Mouse (Mus musculus): ENCODE measurements around the gene Catsper2.

The Catsper2 gene

GRCm38 (mm10) chr2:121413387-121414042 is at the start of gene Catsper2, which contains the start of gene Pdia3:
Gene Catsper2 (minus strand): TSS chr2:121413792.
Gene Pdia3 (plus strand): TSS chr2:121413775.
- peak; percentile 95 for DNase-seq

- no peak for DNase-seq
Observed at GRCm38 (mm10) chr2:121460071-121460470, 46.5 kb upstream of the Catsper2 start.

DNA sequence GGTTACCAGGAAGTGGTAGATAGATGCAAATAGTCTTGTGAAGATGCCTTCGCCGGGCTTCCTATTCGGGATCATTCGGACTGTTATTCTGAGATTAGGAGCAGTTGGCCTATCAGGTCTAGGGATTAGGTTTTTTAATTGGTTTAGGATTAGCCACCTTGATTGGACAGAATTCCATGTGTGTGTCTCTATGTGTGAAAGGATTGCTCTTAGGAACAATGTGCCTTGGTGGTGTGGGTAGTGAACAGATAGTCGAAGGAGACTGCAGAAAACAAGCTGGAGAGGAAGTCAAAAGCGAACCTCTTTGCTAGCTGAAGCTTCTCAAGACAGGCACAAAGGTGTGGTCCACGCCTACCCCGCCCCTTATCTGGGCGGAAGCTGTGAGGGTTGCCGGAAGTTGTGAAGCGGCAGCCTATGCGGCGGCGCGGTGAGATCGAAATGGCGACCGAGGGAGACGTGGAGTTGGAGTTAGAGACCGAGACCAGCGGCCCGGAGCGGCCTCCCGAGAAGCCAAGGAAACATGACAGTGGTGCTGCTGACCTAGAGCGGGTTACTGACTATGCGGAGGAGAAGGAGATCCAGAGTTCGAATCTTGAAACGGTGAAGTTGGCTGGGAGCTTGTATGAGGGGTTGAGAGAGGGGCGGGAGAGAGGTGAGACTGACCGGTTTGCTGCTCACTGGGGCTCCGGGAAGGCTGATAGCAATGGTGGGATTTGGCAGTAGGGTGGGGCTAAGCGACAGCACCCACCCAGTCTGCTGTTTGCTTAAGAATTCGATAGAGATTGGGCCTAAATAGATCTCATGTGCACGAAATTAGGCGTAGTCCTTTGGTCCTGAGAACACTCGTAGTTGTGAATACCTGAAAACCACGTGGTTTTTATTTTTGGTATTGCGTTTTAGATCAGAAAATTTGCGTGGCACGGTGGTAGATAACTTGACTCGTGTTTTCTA is 43.4 kb upstream of the Catsper2 start, which contains the start of gene Serinc4:
TSS of gene Serinc4 (minus strand) at position 90 of the 951 bp plus-strand sequence.
- DNase-seq: peak; percentile 80 to 86

- no peak for DNase-seq
Observed at GRCm38 (mm10) chr2:121455534-121455933, 41.9 kb upstream of the Catsper2 start.

GRCm38 (mm10) chr2:121453917-121454316 is 40.3 kb upstream of the Catsper2 start:
- DNase-seq: no peak

GRCm38 (mm10) chr2:121452990-121453389 is 39.4 kb upstream of the Catsper2 start, which contains the start of gene Hypk:
Gene Hypk (plus strand): TSS chr2:121453290.
- no peak for DNase-seq

GRCm38 (mm10) chr2:121452361-121452760 is 38.8 kb upstream of the Catsper2 start:
- DNase-seq: no peak

GRCm38 (mm10) chr2:121450093-121450492 is 36.5 kb upstream of the Catsper2 start:
- DNase-seq: no peak

- DNase-seq: no peak
Observed at GRCm38 (mm10) chr2:121449545-121450011, 36.0 kb upstream of the Catsper2 start.

GRCm38 (mm10) chr2:121448739-121449535 is 35.3 kb upstream of the Catsper2 start, which contains the start of gene Serf2:
Gene Serf2 (plus strand): TSS chr2:121449195.
- DNase-seq: peak; percentile 99

- no peak for DNase-seq
Observed at GRCm38 (mm10) chr2:121448136-121448535, 34.5 kb upstream of the Catsper2 start.

DNA sequence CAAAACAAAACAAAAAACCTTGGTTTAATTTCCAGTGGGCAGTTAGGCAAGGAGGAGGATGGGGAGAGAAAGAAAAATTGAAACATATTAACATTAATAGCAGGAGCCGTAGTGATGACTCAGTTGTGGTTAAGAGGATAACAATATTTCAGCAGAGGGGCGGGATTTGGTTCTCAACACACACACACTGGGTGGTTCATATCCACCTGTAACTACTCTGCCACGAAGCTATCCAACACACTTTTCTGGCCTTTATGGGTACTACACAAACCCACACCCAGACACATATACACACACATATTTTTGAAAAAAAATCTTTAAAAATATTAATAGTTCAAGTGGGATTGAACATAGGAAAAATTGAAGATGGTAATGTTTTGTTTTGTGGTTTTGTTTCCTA is 33.4 kb upstream of the Catsper2 start:
- DNase-seq: no peak

DNA sequence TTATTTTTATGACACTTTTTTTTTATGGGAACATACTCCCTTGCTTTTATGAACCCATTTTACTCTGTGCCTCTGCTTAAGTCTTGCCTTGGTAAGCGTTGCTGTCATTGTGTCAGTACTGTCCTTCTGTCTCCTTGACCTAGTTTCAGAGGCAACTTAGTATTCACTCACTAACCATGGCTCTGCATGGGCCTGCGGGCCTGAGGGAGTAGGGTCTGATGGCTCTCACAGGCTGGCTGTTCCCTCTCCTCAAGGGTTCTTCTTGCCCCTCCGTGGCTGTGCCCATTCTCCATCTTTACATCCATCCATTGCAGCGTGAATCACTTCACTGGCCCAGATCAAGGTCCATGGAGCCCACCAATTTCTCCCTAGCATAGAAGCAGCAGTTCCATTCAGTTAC is 32.9 kb upstream of the Catsper2 start:
- DNase-seq: no peak

DNA sequence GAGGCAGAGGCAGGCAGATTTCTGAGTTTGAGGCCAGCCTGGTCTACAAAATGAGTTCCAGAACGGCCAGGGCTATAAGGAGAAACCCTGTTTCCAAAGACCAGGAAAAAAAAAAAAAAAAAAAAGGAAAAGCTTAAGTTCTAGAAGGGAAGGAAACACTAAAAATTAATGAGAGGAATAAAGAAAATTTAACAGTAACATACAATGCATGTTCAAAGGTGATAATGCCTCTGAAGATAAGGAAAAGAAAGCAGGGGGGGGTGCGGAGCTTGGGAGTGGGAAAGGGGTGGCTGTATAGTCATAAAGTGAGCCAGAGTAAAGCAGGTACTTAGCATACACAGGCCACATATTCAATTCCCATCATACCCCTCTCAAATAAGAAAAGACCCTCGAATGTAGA is 31.5 kb upstream of the Catsper2 start:
- no peak for DNase-seq

GRCm38 (mm10) chr2:121444178-121444577 is 30.6 kb upstream of the Catsper2 start, which contains the start of gene Ell3:
Gene Ell3 (minus strand): TSS chr2:121444278.
- DNase-seq: no peak

DNA sequence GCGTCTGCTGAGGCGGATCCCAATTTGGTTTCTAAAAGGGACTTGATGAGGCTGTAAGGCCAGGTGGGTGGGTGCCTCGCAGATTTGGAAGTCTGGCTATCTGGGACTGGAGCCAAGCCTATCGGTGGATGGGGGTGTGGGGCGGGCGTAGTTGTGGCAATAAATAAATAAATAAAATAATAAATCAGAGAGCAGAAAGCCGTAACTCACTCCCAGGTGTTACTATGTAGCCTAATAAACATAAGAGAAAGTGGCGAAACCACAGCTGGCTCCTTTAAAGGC is 29.4 kb upstream of the Catsper2 start:
- no peak for DNase-seq

GRCm38 (mm10) chr2:121442259-121443067 is 28.9 kb upstream of the Catsper2 start:
- peak; percentile 29 to 35 for DNase-seq

DNA sequence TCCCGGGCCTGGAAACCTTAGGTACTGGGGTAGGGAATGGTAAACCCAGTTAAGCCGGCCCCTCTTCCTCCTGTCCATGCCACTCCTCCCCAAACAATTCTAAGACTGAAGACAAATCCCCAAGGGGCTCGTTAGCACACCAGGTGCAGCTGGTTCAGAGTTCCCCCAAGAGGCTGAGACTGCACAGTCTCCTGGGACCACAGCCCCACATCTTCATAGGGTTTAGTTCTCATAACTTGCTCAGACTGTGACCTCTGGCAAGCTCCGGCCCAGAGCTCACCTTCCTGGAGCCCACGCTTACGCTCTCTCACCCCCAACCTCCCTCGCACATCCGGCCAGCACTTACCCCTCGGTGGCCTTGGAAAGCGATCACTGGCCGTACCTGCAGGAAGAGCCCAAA is 28.2 kb upstream of the Catsper2 start:
- DNase-seq: peak in 1 of 2 experiments; percentile 15

- no peak for DNase-seq
Observed at GRCm38 (mm10) chr2:121440834-121441605, 27.4 kb upstream of the Catsper2 start.

- no peak for DNase-seq
Observed at GRCm38 (mm10) chr2:121439746-121440145, 26.2 kb upstream of the Catsper2 start.

DNA sequence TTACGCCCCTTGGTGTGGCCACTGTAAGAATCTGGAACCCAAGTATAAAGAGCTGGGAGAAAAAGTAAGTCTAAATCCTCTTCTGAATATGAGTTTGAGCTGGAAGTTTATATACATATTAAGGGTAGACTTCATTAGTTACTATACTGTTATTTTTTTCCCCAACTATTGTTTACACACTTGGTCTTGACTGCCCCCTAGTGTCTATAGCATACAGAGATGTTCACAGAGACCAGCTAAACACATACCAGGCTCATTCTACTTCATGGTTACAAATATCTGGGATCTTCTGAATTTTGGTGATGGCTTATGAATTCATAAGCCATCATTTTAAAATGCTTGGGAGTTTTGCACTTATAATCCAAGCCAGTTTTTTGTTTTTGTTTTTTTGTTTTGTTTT is 21.3 kb upstream of the Catsper2 start:
- no peak for DNase-seq

All from thymus, adult 18-20 months (tissue).